Mouse (Mus musculus): Measurements from ENCODE around the gene Mink1. TPM values are rescaled to one million over a fixed set of nuclear protein-coding genes. Genes with fewer than 3 reads are reported as not detected.
A peak's percentile ranks its signal among the peaks of the same experiment; 100 is the strongest.

The Mink1 gene
- polyA plus RNA-seq, 1 experiment from 2014 or later = 15.3 TPM

DNA sequence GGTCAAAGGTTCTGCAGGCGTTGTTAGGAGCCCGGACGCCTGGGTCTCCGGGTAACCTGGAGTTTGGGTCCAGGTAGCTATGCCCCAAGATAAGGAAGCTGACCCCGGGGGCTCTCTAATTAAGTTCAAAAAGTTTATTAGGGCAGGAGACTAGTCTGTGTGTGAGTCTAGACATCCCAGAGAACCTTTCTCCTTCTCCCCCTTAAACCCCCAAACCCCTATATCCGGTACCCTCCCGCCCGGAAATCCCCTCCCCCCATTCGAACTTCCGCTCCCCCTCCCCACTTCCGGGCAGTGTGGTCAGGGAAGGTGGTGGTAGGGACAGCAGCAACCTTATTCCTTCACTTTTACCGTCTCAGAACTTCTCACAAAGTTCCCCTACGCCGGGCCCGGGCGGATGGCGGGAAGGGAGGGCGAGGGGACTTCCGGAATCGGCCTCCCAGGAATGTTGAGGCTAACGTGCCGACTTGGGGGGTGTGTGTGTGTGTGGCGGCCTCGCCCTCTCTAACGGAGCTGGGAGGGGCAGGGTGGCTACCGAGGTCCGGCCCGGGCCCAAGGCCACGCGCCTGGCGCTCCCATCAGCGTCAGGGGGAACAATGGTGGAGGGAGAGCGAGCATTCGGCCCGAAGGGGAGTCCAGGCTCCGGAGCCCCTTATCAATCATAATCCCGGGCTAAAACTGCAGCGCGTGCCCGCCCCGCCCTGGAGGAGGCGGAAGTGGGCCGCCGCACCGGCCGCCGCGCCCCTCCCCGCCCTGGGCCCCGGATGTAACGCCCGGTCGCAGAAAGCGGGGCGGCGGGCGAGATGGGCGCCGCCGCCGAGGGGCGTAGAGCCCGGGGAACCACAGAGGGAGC is 90.9 kb downstream of the Mink1 start:
- ATAC-seq (ENCODE audit: low FRiP score) = peak; percentile 65
- Histone ChIP-seq H3K4me3 (replicated peaks) (peak overlapping the region; percentile 98), H3K4me2 (peak overlapping the region; percentile 96), H3K36me3 (replicated peaks) (peaks cover 40% of the 10 kb centered on the region), H3K4me1 (peaks cover 52% of the 10 kb centered on the region), H3K9me3 (no peaks in the 10 kb centered on the region), H3K27ac (peak overlapping the region; percentile 98), H3K27me3 (peaks cover 3% of the 10 kb centered on the region; the same call in 1 of the 2 replicates), H3K9ac (peak overlapping the region; percentile 97)
- 1% methylated on average over 60 of the region's 63 CpGs for WGBS

DNA sequence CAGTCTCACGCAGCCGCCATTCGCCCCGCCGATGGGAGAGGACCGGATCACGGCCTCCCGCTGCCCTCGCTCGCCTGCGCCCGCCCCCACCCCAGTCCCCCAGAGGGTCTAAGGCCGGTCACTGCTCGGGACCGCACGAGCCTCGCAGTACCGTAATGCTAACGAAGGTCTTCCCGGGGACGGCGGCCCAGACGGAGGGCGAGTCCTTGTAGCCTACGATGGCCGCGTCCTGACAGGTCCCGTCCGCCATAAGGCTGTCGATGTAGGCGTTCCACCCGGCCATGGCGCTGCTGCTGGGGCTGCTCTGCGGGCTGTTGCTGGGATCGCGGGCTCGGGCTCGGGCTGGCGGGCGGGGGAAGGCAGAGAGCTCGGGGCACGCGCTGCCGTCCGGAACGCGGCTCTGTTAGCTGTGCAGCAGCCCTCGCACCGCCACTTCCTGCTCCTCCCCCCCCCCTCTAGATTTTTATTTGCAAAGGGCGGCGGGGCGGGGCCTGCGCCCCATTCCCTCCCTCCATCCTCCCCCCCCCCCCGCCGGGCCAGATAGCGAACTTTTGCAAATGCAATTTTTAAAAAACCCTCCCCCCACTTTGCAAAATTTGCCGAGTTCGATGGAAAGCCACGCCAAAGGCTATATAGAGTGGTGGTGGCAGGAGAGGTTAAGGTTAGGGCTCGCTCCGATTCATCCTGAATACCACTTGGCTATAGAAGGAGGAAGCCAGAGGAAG is 91.7 kb downstream of the Mink1 start, which contains the start of gene Pfn1:
TSS of gene Pfn1 (minus strand) at position 447 of the 725 bp plus-strand sequence.
- Histone ChIP-seq H3K9ac (peak within 1 kb of the TSS; percentile 97), H3K27me3 (peaks cover 3% of the 10 kb centered on the region; the same call in 1 of the 2 replicates), H3K36me3 (replicated peaks) (peaks cover 32% of the 10 kb centered on the region), H3K4me1 (peaks cover 44% of the 10 kb centered on the region), H3K9me3 (no peaks in the 10 kb centered on the region), H3K4me3 (replicated peaks) (peak within 1 kb of the TSS; percentile 98), H3K4me2 (peak within 1 kb of the TSS; percentile 96), H3K27ac (peak within 1 kb of the TSS; percentile 98)
- under 1% methylated on average over 56 of the region's 61 CpGs for WGBS
- ATAC-seq (ENCODE audit: low FRiP score) = peak; percentile 49

DNA sequence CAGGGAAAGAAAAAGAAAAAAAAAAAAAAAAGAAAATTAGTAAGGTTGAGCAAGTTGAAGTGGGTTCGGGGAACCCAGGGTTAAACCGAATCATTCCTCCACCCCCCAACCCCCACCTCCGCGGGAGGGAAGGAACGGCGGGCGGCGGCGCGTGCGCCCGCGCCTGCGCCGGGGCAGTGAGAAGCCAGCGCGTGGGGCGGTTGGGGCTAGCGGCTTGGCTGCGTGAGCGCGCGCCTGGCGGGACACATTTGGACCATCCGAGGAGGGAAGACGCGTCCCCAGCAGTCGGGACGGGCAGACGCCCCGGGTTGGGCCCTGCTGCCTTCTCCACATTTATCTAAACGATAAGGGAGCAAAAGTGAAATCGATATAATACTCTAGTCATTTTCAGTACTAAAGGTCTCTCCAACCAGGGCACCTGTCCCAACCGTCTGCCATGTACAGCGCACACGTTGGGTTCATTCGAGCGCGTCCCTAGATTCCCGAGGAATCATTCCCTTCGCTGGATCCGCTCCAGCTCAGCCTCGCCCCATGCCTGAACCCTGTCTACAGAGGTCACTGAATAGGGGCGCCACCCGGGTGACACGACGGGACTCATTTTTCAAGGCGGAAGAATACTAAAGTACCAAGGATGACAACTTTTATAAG is 92.4 kb downstream of the Mink1 start:
- under 1% methylated on average over 48 of the region's 48 CpGs for WGBS
- Histone ChIP-seq H3K9me3 (no peaks in the 10 kb centered on the region), H3K27ac (peak overlapping the region; percentile 98), H3K36me3 (replicated peaks) (peaks cover 25% of the 10 kb centered on the region), H3K4me2 (peak overlapping the region; percentile 96), H3K27me3 (peaks cover 3% of the 10 kb centered on the region; the same call in 1 of the 2 replicates), H3K4me1 (peaks cover 43% of the 10 kb centered on the region), H3K9ac (peak overlapping the region; percentile 97), H3K4me3 (replicated peaks) (peak overlapping the region; percentile 98)
- peak; percentile 66 for ATAC-seq (ENCODE audit: low FRiP score)

DNA sequence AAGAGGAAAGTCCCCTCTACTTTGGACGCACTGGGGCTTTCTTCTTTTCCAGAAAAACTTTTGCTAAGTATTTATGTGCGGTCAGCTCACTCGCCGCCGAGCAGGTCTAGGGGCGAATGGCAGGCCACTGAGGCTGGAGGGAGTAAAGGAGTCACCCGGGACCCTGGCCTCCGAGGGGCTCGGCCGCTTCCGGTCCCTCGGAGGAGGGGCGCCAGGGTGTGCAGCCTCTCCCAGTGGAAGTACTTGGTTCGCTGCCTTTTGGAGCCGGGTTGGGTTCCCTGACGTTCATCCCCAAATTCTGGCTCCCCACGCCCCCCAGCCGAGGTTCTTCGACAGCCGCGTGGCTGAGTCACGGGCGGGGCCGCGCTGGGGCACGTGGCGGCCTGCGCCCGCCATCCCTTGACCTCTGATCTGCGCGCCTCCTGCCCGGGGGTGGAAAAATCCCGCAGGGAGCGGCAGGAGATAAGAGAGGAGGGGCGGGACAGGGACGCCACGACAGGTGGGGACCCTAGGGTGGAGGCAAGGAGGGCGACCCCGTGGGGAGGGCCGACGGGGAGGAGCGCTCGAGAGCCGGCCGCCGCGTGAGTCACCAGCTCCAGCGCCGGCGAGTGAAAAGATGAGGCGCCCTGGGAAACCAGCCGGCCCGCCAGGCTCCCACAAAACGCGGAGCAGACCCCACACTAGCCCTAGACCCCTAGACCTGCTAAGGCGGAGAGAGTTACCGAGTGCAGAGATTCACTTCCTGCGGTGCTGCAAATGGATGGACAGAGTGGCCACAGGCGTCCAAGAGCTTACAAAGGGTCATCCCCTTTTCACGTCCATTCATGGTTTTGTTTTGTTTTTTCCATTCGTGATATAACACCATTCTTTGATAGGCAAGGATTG is 93.1 kb downstream of the Mink1 start:
- H3K36me3 ChIP-seq (replicated peaks) = peaks cover 18% of the 10 kb centered on the region
- H3K9me3 ChIP-seq = no peaks in the 10 kb centered on the region
- peak overlapping the region; percentile 96 for H3K4me2 ChIP-seq
- H3K27me3 ChIP-seq = peaks cover 3% of the 10 kb centered on the region; the same call in 1 of the 2 replicates
- H3K4me1 ChIP-seq = peaks cover 38% of the 10 kb centered on the region
- no peak for ATAC-seq (ENCODE audit: low FRiP score)
- peak overlapping the region; percentile 97 for H3K9ac ChIP-seq
- WGBS = under 1% methylated on average over 61 of the region's 61 CpGs
- H3K27ac ChIP-seq = peak overlapping the region; percentile 98
- peak overlapping the region; percentile 98 for H3K4me3 ChIP-seq (replicated peaks)

DNA sequence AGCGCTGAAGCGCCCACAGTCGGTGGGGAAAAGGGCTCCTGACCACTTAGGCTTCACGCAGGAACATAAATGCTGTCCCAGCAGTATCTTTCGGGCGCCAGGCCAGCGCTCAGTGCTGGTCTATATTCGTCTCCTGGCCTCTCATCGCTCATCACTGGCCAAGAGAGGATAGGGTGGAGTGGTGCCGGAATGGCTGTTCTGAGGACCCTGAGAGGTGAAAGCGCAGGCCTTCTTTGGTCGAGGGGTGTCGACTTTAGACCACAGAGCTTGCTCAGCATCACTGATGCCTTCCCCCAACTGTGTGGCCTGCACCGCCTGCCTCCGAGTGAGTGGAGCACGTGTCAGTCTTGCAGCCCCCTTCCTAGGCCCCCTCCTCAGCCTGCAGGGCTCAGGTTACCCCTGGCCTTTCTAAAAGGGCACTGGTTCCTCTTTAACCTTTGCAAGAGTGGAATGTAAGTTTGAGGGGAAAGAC is 93.8 kb downstream of the Mink1 start:
- no peak for ATAC-seq (ENCODE audit: low FRiP score)
- H3K4me3 ChIP-seq (replicated peaks) = peak overlapping the region; percentile 98
- peaks cover 3% of the 10 kb centered on the region; the same call in 1 of the 2 replicates for H3K27me3 ChIP-seq
- H3K36me3 ChIP-seq (replicated peaks) = peaks cover 12% of the 10 kb centered on the region
- H3K4me2 ChIP-seq = peak overlapping the region; percentile 96
- H3K9ac ChIP-seq = peak overlapping the region; percentile 97
- peak overlapping the region; percentile 98 for H3K27ac ChIP-seq
- WGBS = 4% methylated on average over 16 of the region's 16 CpGs
- peaks cover 34% of the 10 kb centered on the region for H3K4me1 ChIP-seq
- no peaks in the 10 kb centered on the region for H3K9me3 ChIP-seq

DNA sequence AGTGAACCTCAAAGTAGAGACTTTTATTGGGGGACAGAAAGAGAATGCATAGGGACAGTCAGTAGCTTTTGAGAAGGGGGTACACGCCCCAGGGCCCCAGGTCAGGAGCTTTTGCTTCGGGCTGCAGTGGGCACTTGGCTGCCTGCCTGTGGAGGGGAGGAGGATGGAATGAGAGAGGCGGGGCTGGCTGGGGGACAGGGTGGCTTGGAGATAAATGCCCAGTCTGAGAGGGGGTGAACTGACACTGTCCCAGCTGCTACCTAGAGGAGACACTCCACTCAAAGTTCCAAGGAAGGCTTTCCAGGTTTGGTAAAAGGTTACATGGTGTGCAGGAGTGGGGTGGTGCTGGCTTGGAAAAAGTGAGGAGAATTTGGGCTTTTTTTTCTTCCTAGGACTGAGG is 94.3 kb downstream of the Mink1 start, which contains the start of gene Eno3:
TSS of gene Eno3 (plus strand) at position 239 of the 400 bp plus-strand sequence.
- no peak for ATAC-seq (ENCODE audit: low FRiP score)
- peak within 1 kb of the TSS; percentile 97 for H3K9ac ChIP-seq
- peak within 1 kb of the TSS; percentile 98 for H3K27ac ChIP-seq
- H3K27me3 ChIP-seq = peaks cover 3% of the 10 kb centered on the region; the same call in 1 of the 2 replicates
- H3K9me3 ChIP-seq = no peaks in the 10 kb centered on the region
- H3K4me3 ChIP-seq (replicated peaks) = peak within 1 kb of the TSS; percentile 98
- H3K4me1 ChIP-seq = peaks cover 32% of the 10 kb centered on the region
- WGBS = 9% methylated on average over 3 of the region's 3 CpGs
- H3K36me3 ChIP-seq (replicated peaks) = peaks cover 13% of the 10 kb centered on the region
- H3K4me2 ChIP-seq = peak within 1 kb of the TSS; percentile 96

DNA sequence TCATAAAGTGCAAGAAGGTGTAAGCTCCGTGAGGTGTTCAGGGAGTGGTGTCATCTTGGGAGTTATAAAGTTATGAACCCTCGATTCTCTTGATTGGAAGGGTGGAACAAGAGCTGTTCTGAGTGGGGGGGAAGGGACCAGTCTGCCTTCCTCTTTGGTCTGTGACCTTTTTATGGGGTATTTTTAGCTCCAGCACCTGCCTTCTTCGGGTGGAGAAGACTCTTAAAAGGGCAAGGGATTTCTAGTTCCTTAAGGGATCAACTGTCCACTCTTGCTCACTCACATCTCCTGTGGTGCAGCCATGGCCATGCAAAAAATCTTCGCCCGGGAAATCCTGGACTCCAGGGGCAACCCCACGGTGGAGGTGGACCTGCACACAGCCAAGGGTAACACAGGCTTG is 94.9 kb downstream of the Mink1 start:
- Histone ChIP-seq H3K4me3 (replicated peaks) (no peak overlapping the region), H3K9me3 (no peaks in the 10 kb centered on the region), H3K27ac (no peak overlapping the region), H3K9ac (no peak overlapping the region), H3K36me3 (replicated peaks) (peaks cover 13% of the 10 kb centered on the region), H3K27me3 (peaks cover 3% of the 10 kb centered on the region; the same call in 1 of the 2 replicates), H3K4me1 (peaks cover 26% of the 10 kb centered on the region), H3K4me2 (no peak overlapping the region)
- WGBS = 64% methylated on average over 6 of the region's 6 CpGs
- ATAC-seq (ENCODE audit: low FRiP score) = no peak

DNA sequence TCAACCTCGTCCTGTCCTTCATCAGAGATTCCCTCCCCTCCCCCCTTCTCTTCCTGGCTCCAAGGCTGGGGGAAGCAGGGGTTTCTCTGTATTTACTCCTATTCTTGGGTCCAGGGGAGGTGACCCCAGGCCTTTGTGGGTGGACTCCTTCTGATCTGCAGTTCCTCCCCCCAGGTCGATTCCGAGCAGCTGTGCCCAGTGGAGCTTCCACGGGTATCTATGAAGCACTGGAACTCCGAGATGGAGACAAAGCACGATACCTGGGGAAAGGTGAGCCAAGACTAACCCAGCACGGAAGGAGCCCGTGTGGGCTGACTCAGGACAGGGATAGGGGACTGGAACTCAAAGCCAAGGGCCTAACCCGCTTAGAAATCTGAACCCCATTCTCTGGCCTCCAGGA is 95.3 kb downstream of the Mink1 start:
- H3K4me2 ChIP-seq = no peak overlapping the region
- peaks cover 22% of the 10 kb centered on the region for H3K4me1 ChIP-seq
- H3K27me3 ChIP-seq = peaks cover 3% of the 10 kb centered on the region; the same call in 1 of the 2 replicates
- H3K27ac ChIP-seq = no peak overlapping the region
- no peak for ATAC-seq (ENCODE audit: low FRiP score)
- peaks cover 15% of the 10 kb centered on the region for H3K36me3 ChIP-seq (replicated peaks)
- H3K9me3 ChIP-seq = no peaks in the 10 kb centered on the region
- no peak overlapping the region for H3K4me3 ChIP-seq (replicated peaks)
- H3K9ac ChIP-seq = no peak overlapping the region
- WGBS = 59% methylated on average over 9 of the region's 9 CpGs

DNA sequence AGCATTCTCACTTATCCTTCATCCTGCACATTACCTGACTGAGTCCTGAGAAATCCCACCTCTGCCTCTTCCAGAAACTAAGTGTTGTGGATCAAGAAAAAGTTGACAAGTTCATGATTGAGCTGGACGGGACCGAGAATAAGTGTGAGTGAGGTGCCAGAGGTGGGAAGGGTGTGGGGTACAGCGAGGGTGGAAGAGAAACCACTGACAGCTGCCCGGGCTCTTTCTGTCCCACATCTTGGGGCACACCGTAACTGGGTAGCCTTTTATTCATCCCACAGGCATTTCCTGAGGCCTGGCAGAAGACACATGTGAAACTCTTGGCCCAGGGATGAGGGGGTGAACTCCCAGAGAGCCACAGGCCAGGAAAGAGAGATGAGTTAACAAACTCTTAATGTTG is 95.8 kb downstream of the Mink1 start:
- H3K36me3 ChIP-seq (replicated peaks) = peaks cover 21% of the 10 kb centered on the region
- no peak overlapping the region for H3K9ac ChIP-seq
- peaks cover 19% of the 10 kb centered on the region for H3K4me1 ChIP-seq
- no peaks in the 10 kb centered on the region for H3K9me3 ChIP-seq
- ATAC-seq (ENCODE audit: low FRiP score) = no peak
- 84% methylated on average over 5 of the region's 5 CpGs for WGBS
- peaks cover 3% of the 10 kb centered on the region; the same call in 1 of the 2 replicates for H3K27me3 ChIP-seq
- no peak overlapping the region for H3K4me2 ChIP-seq
- H3K4me3 ChIP-seq (replicated peaks) = no peak overlapping the region
- no peak overlapping the region for H3K27ac ChIP-seq

DNA sequence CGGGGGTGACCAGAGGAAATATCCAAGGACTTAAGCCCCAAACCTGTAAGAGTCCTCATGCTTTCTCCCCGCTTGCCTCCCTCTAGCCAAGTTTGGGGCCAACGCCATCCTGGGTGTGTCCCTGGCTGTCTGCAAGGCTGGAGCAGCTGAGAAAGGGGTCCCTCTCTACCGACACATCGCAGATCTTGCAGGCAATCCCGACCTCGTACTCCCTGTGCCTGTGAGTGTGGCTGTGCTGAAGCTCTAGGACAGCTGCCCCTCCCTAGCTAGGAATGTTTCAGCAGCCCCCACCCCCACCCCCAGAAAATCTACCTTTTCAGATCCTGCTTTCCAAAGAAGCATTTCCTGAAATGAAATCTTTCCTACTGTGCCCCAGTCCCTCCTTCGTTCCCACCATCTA is 96.3 kb downstream of the Mink1 start:
- Histone ChIP-seq H3K27ac (no peak overlapping the region), H3K4me2 (no peak overlapping the region), H3K27me3 (peaks cover 3% of the 10 kb centered on the region; the same call in 1 of the 2 replicates), H3K9ac (no peak overlapping the region), H3K9me3 (no peaks in the 10 kb centered on the region), H3K4me3 (replicated peaks) (no peak overlapping the region), H3K36me3 (replicated peaks) (peaks cover 25% of the 10 kb centered on the region), H3K4me1 (peaks cover 19% of the 10 kb centered on the region)
- 75% methylated on average over 8 of the region's 8 CpGs for WGBS
- ATAC-seq (ENCODE audit: low FRiP score) = no peak

DNA sequence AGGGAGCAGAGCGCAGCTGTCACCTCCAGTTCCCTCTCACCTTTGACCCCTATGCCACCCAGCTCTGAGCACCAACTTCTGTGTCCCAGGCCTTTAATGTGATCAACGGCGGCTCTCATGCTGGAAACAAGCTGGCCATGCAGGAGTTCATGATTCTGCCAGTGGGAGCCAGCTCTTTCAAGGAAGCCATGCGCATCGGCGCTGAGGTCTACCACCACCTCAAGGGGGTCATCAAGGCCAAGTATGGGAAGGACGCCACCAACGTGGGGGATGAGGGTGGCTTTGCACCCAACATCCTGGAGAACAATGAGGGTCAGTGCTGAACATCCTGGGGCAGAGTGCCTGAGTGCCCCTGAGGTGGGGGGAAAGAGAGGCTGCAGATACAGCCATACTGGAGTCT is 97.9 kb downstream of the Mink1 start:
- H3K27me3 ChIP-seq = peaks cover 3% of the 10 kb centered on the region; the same call in 1 of the 2 replicates
- H3K4me2 ChIP-seq = no peak overlapping the region
- WGBS = 87% methylated on average over 8 of the region's 8 CpGs
- peaks cover 40% of the 10 kb centered on the region for H3K36me3 ChIP-seq (replicated peaks)
- H3K9me3 ChIP-seq = no peaks in the 10 kb centered on the region
- no peak for ATAC-seq (ENCODE audit: low FRiP score)
- no peak overlapping the region for H3K9ac ChIP-seq
- H3K4me3 ChIP-seq (replicated peaks) = no peak overlapping the region
- no peak overlapping the region for H3K27ac ChIP-seq
- H3K4me1 ChIP-seq = peaks cover 15% of the 10 kb centered on the region

All from forebrain, embryonic 12.5 days (tissue).